In genomic region chr17:27726527-27726926, GRCm38 (mm10) we compare ENCODE assay signal across 21 mouse cellular contexts. TPM values are rescaled to one million over a fixed set of nuclear protein-coding genes. Genes with fewer than 3 reads are reported as not detected.
DNase-seq lines count a peak whose midpoint lies in the region; ATAC-seq and TF ChIP-seq lines count a peak whose summit lies in the region.
"Had no signal": no experiment of that assay in that cellular context is flagged by ENCODE, and none has a peak within 500 bp of the region (broad histone marks: within the 10 kb centered on the region; RNA-seq: fewer than 3 reads in every experiment).

No protein-coding gene starts in this region.

- 0 out of 2 replicates have a peak, but pooled peaks cover 5% of the 10 kb centered on the region for H3K9me3 ChIP-seq in hindbrain, embryonic 10.5 days
- H3K9me3 ChIP-seq in hindbrain, embryonic 13.5 days, result no peaks in the 10 kb centered on the region
- H3K9me3 ChIP-seq in limb, embryonic 10.5 days (replicated peaks), result no peaks in the 10 kb centered on the region
- H3K9me3 ChIP-seq in stomach, postnatal 0 days (ENCODE audit: control insufficient read depth, low read length), result no peaks in the 10 kb centered on the region
- H3K9me3 ChIP-seq: forebrain, embryonic 15.5 days; heart, embryonic 13.5 days had no signal

- H3K9ac ChIP-seq in hindbrain, embryonic 13.5 days, result no peak overlapping the region
- no peak overlapping the region for H3K9ac ChIP-seq in stomach, postnatal 0 days (ENCODE audit: low read length)
- H3K9ac ChIP-seq: forebrain, embryonic 15.5 days; heart, embryonic 13.5 days; hindbrain, embryonic 14.5 days had no signal

- no peak overlapping the region for H3K4me2 ChIP-seq in hindbrain, embryonic 13.5 days
- peak overlapping the region; percentile 41 for H3K4me2 ChIP-seq in stomach, postnatal 0 days (replicated peaks; ENCODE audit: low read depth)
- H3K4me2 ChIP-seq: forebrain, embryonic 15.5 days; heart, embryonic 13.5 days; hindbrain, embryonic 14.5 days had no signal

- WGBS in hindbrain, embryonic 10.5 days, result 58% methylated on average over 7 of the region's 7 CpGs
- WGBS in hindbrain, embryonic 13.5 days, result 73% methylated on average over 7 of the region's 7 CpGs
- WGBS in limb, embryonic 10.5 days, result 35% methylated on average over 7 of the region's 7 CpGs
- 36% methylated on average over 7 of the region's 7 CpGs for WGBS in small intestine, adult 2 months
- WGBS in stomach, postnatal 0 days, result 33% methylated on average over 7 of the region's 7 CpGs

- no peak for TF ChIP-seq CTCF in small intestine, adult 2 months (IDR thresholded peaks at IDR 0.05; ENCODE audit: extremely low read depth, insufficient read length, insufficient replicate concordance, low read depth, low read length)
- no peak for TF ChIP-seq CTCF in stomach, postnatal 0 days (IDR thresholded peaks at IDR 0.05; ENCODE audit: low read depth)

- 0 out of 2 replicates have a peak overlapping the region, but pooled peaks have one; percentile 2 for H3K4me3 ChIP-seq in hindbrain, embryonic 10.5 days
- no peak overlapping the region for H3K4me3 ChIP-seq in hindbrain, embryonic 13.5 days
- H3K4me3 ChIP-seq in limb, embryonic 10.5 days, result peak overlapping the region; percentile 7; the same call in 1 of the 2 replicates
- peak overlapping the region; percentile 41 for H3K4me3 ChIP-seq in small intestine, adult 2 months (ENCODE audit: low read depth, low read length)
- peak overlapping the region; percentile 3; the same call in 1 of the 2 replicates for H3K4me3 ChIP-seq in stomach, postnatal 0 days (ENCODE audit: low read depth, low read length)
- H3K4me3 ChIP-seq: erythroblast, embryonic 14.5 days; forebrain, embryonic 15.5 days; heart, adult 2 months; heart, embryonic 13.5 days had no signal

- no peak for DNase-seq in hindbrain, embryonic 10.5 days (ENCODE audit: low spot score)
- DNase-seq in limb, embryonic 10.5 days (ENCODE audit: low spot score), result no peak
- DNase-seq in stomach, postnatal 0 days (ENCODE audit: low spot score), result peak; percentile 76
- no peak for DNase-seq in right cerebral cortex, postnatal 10 days (ENCODE audit: low spot score in 2 of 2)
- no peak for DNase-seq in heart, postnatal 36 days
- DNase-seq: adrenal gland, adult 2 months; adrenal gland, postnatal 25 days; cerebellum, adult 18-20 months; cerebellum, adult 9-11 months; cerebellum, postnatal 36 days; heart, adult 2 months; heart, postnatal 4 days had no signal

- no peak for ATAC-seq in hindbrain, embryonic 13.5 days (ENCODE audit: low FRiP score)
- peak; percentile 40 for ATAC-seq in stomach, postnatal 0 days (ENCODE audit: low FRiP score, low TSS enrichment)
- ATAC-seq in monocyte, adult 5-6 weeks (replicated peaks; ENCODE audit: insufficient number of reproducible peaks, low FRiP score, low TSS enrichment, poor library complexity, severe bottlenecking), result no peak
- ATAC-seq: forebrain, embryonic 15.5 days had no signal

- H3K4me1 ChIP-seq in hindbrain, embryonic 10.5 days (replicated peaks), result peaks cover 39% of the 10 kb centered on the region
- peaks cover 13% of the 10 kb centered on the region for H3K4me1 ChIP-seq in hindbrain, embryonic 13.5 days (replicated peaks)
- H3K4me1 ChIP-seq in limb, embryonic 10.5 days, result peaks cover 38% of the 10 kb centered on the region
- H3K4me1 ChIP-seq in small intestine, adult 2 months (ENCODE audit: control insufficient read depth, insufficient read depth, insufficient read length, low read length), result no peaks in the 10 kb centered on the region
- H3K4me1 ChIP-seq in stomach, postnatal 0 days (replicated peaks; ENCODE audit: control insufficient read depth, insufficient read depth), result 0 out of 2 replicates have a peak, but pooled peaks cover 2% of the 10 kb centered on the region

- 0 out of 2 replicates have a peak overlapping the region, but pooled peaks have one; percentile 78 for H3K27ac ChIP-seq in hindbrain, embryonic 10.5 days
- no peak overlapping the region for H3K27ac ChIP-seq in hindbrain, embryonic 13.5 days
- peak overlapping the region; percentile 82 for H3K27ac ChIP-seq in limb, embryonic 10.5 days
- H3K27ac ChIP-seq in small intestine, adult 2 months (ENCODE audit: insufficient read depth, low read depth, low read length), result 0 out of 2 replicates have a peak overlapping the region, but pooled peaks have one; percentile 2
- H3K27ac ChIP-seq in stomach, postnatal 0 days (replicated peaks), result 0 out of 2 replicates have a peak overlapping the region, but pooled peaks have one; percentile 30
- H3K27ac ChIP-seq: forebrain, embryonic 15.5 days; heart, adult 2 months; heart, embryonic 13.5 days; hindbrain, embryonic 14.5 days had no signal

- no peak for TF ChIP-seq POLR2A in small intestine, adult 2 months (IDR thresholded peaks at IDR 0.05; ENCODE audit: low read depth, low read length)

- intact Hi-C loops in heart, postnatal 36 days (cut with DNase I), result no loop called here

- TF ChIP-seq EP300 in stomach, postnatal 0 days (optimal IDR thresholded peaks at IDR 0.05), result no peak

- H3K36me3 ChIP-seq in hindbrain, embryonic 10.5 days, result no peaks in the 10 kb centered on the region
- no peaks in the 10 kb centered on the region for H3K36me3 ChIP-seq in hindbrain, embryonic 13.5 days
- no peaks in the 10 kb centered on the region for H3K36me3 ChIP-seq in limb, embryonic 10.5 days
- H3K36me3 ChIP-seq in small intestine, adult 2 months (ENCODE audit: control insufficient read depth, insufficient read depth, low read length), result no peaks in the 10 kb centered on the region
- no peaks in the 10 kb centered on the region for H3K36me3 ChIP-seq in stomach, postnatal 0 days (ENCODE audit: control insufficient read depth, insufficient read depth, low read length)
- H3K36me3 ChIP-seq: forebrain, embryonic 15.5 days; heart, embryonic 13.5 days had no signal

- peaks cover 2% of the 10 kb centered on the region; the same call in 1 of the 2 replicates for H3K27me3 ChIP-seq in hindbrain, embryonic 10.5 days (ENCODE audit: insufficient read depth, poor library complexity, severe bottlenecking)
- H3K27me3 ChIP-seq in hindbrain, embryonic 13.5 days, result no peaks in the 10 kb centered on the region
- no peaks in the 10 kb centered on the region for H3K27me3 ChIP-seq in limb, embryonic 10.5 days (ENCODE audit: low read depth, poor library complexity, severe bottlenecking)
- H3K27me3 ChIP-seq in small intestine, adult 2 months (ENCODE audit: control insufficient read depth, insufficient read depth, low read length), result peaks cover 3% of the 10 kb centered on the region; the same call in 1 of the 2 replicates
- no peaks in the 10 kb centered on the region for H3K27me3 ChIP-seq in stomach, postnatal 0 days (ENCODE audit: control insufficient read depth, insufficient read depth, low read length)
- H3K27me3 ChIP-seq: forebrain, embryonic 15.5 days had no signal

RNA-seq across cellular contexts. Expression of gene Spdef, which starts 2.2 kb away (rescaled TPM):
- 0.13 and 0.31 TPM in 2 replicates for polyA plus RNA-seq in hindbrain, embryonic 10.5 days (2016; fragmentation: Nextera tagmentation; extraction: Ambion mirVana)
- polyA plus RNA-seq in hindbrain, embryonic 13.5 days (2015; fragmentation: Nextera tagmentation; extraction: Ambion mirVana), result 0.60 TPM in 2 replicates
- 0.26 TPM in 1 of 2 replicates, not detected in the other for polyA plus RNA-seq in limb, embryonic 10.5 days (2016; fragmentation: Nextera tagmentation; extraction: Ambion mirVana)
- 43.8 and 57.5 TPM in 2 replicates for polyA plus RNA-seq in small intestine, adult 2 months (2012; rRNA removed)
- 28.0 and 29.7 TPM in 2 replicates for polyA plus RNA-seq in stomach, postnatal 0 days (2015; fragmentation: Nextera tagmentation; extraction: Ambion mirVana)
- total RNA-seq in heart, postnatal 36 days (2021), result not detected
- total RNA-seq in monocyte, adult 5-6 weeks (2017), result not detected in 3 replicates
- total RNA-seq: adrenal gland, postnatal 25 days; gastrocnemius, adult 8-10 months; heart, adult 2 months had no signal
- polyA plus RNA-seq: C2C12; erythroblast, embryonic 14.5 days had no signal

Comparison
In these comparisons a context has a peak if more than half of its experiments do, and no peak if none do; other contexts are left out.
1. RNA of gene Spdef, which starts 2.2 kb away (polyA plus RNA-seq): 43.8 to 57.5 TPM in small intestine, adult 2 months and 28.0 to 29.7 TPM in stomach, postnatal 0 days; 0.60 TPM in hindbrain, embryonic 13.5 days, 0.26 TPM in limb, embryonic 10.5 days and 0.13 to 0.31 TPM in hindbrain, embryonic 10.5 days; every median in the first group is over 10 times any median in the second.